Comparison of ENCODE assay signal across 26 mouse cellular contexts in the genomic region with DNA sequence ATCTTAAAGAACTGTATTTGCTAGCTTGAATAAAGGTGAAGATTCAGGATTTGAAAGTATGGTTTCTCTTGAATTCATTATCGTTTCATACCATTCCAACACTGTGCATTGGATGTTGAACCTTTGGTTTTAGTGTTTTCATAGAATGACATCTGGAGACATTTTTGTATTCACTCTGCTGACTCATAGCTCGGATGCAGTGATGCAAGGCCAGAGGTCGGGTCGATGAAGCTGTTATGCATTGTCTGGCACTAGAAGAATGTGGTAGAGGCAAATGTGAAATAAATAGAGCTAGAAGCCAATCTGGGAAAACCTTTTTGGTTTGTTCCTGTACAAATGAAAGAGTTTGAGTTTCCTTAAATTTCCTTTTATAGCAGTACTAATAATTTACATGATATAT. TPM values are rescaled to one million over a fixed set of nuclear protein-coding genes. Genes with fewer than 3 reads are reported as not detected.
DNase-seq lines count a peak whose midpoint lies in the region; ATAC-seq and TF ChIP-seq lines count a peak whose summit lies in the region.
"Had no signal": no experiment of that assay in that cellular context is flagged by ENCODE, and none has a peak within 500 bp of the region (broad histone marks: within the 10 kb centered on the region; RNA-seq: fewer than 3 reads in every experiment).

No protein-coding gene starts in this region.

- DNase-seq in embryonic facial prominence, embryonic 14.5 days (ENCODE audit: low spot score), result peak; percentile 1
- DNase-seq in embryonic facial prominence, embryonic 10.5 days (ENCODE audit: low spot score), result no peak
- DNase-seq in liver, postnatal 0 days, result peak; percentile 24
- no peak for DNase-seq in liver, embryonic 11.5 days (ENCODE audit: low spot score)
- no peak for DNase-seq in cerebellum, adult 18-20 months
- no peak for DNase-seq in forebrain, postnatal 0 days
- DNase-seq: adrenal gland, postnatal 25 days; B cell, adult 2 months; cerebellum, adult 11-12 months; cerebellum, postnatal 36 days; heart, postnatal 14 days; liver, embryonic 13.5 days; lung, postnatal 4 days; spleen, adult 18-20 months; thymus, postnatal 36 days had no signal

- no peak for TF ChIP-seq CTCF in liver, postnatal 0 days (IDR thresholded peaks at IDR 0.05; ENCODE audit: low read depth)
- no peak for TF ChIP-seq CTCF in forebrain, postnatal 0 days (IDR thresholded peaks at IDR 0.05; ENCODE audit: low read depth)

- no peak for TF ChIP-seq EP300 in liver, postnatal 0 days (IDR thresholded peaks at IDR 0.05; ENCODE audit: low read depth)

- H3K4me3 ChIP-seq in embryonic facial prominence, embryonic 14.5 days (ENCODE audit: low read depth, low read length), result no peak overlapping the region
- no peak overlapping the region for H3K4me3 ChIP-seq in embryonic facial prominence, embryonic 10.5 days
- H3K4me3 ChIP-seq in liver, postnatal 0 days (ENCODE audit: low read depth, low read length), result no peak overlapping the region
- H3K4me3 ChIP-seq in liver, embryonic 11.5 days (ENCODE audit: low read depth, low read length), result no peak overlapping the region
- H3K4me3 ChIP-seq in forebrain, postnatal 0 days (ENCODE audit: low read depth, low read length), result no peak overlapping the region
- H3K4me3 ChIP-seq: embryonic facial prominence, embryonic 13.5 days; heart, embryonic 12.5 days; hindbrain, embryonic 12.5 days; limb, embryonic 10.5 days; liver, embryonic 13.5 days; lung, embryonic 15.5 days; neural tube, embryonic 12.5 days had no signal

- H3K36me3 ChIP-seq in embryonic facial prominence, embryonic 14.5 days (ENCODE audit: control insufficient read depth, insufficient read depth, low read length), result no peaks in the 10 kb centered on the region
- peaks cover 8% of the 10 kb centered on the region; the same call in 1 of the 2 replicates for H3K36me3 ChIP-seq in embryonic facial prominence, embryonic 10.5 days (replicated peaks)
- no peaks in the 10 kb centered on the region for H3K36me3 ChIP-seq in liver, postnatal 0 days (replicated peaks; ENCODE audit: insufficient read depth, low read length)
- H3K36me3 ChIP-seq in liver, embryonic 11.5 days (ENCODE audit: control insufficient read depth, insufficient read depth, low read length), result no peaks in the 10 kb centered on the region
- H3K36me3 ChIP-seq in forebrain, postnatal 0 days (ENCODE audit: insufficient read depth), result no peaks in the 10 kb centered on the region
- H3K36me3 ChIP-seq: embryonic facial prominence, embryonic 13.5 days; heart, embryonic 12.5 days; hindbrain, embryonic 12.5 days; limb, embryonic 10.5 days; liver, embryonic 13.5 days; lung, embryonic 15.5 days; neural tube, embryonic 12.5 days had no signal

- no peak overlapping the region for H3K27ac ChIP-seq in embryonic facial prominence, embryonic 14.5 days (replicated peaks; ENCODE audit: low read depth, low read length)
- no peak overlapping the region for H3K27ac ChIP-seq in embryonic facial prominence, embryonic 10.5 days (replicated peaks)
- no peak overlapping the region; the same call in 1 of the 2 replicates for H3K27ac ChIP-seq in liver, postnatal 0 days (ENCODE audit: low read depth)
- H3K27ac ChIP-seq in liver, embryonic 11.5 days (ENCODE audit: low read depth, low read length), result no peak overlapping the region
- H3K27ac ChIP-seq in forebrain, postnatal 0 days (ENCODE audit: low read depth, low read length), result no peak overlapping the region
- H3K27ac ChIP-seq: embryonic facial prominence, embryonic 13.5 days; hindbrain, embryonic 12.5 days; limb, embryonic 10.5 days; liver, embryonic 13.5 days; lung, embryonic 15.5 days; neural tube, embryonic 12.5 days had no signal

- 49% methylated on average over 4 of the region's 4 CpGs for WGBS in embryonic facial prominence, embryonic 14.5 days
- WGBS in embryonic facial prominence, embryonic 10.5 days, result 55% methylated on average over 4 of the region's 4 CpGs
- WGBS in liver, postnatal 0 days (ENCODE audit: insufficient replicate concordance), result 49% methylated on average over 4 of the region's 4 CpGs
- 67% methylated on average over 4 of the region's 4 CpGs for WGBS in liver, embryonic 11.5 days
- WGBS in forebrain, postnatal 0 days, result 74% methylated on average over 4 of the region's 4 CpGs

- no peak for ATAC-seq in embryonic facial prominence, embryonic 14.5 days (ENCODE audit: low read depth)
- ATAC-seq in liver, postnatal 0 days, result no peak; the same call in 1 of the 2 replicates
- ATAC-seq in liver, embryonic 11.5 days (replicated peaks; ENCODE audit: low FRiP score), result no peak
- ATAC-seq in granulocyte monocyte progenitor cell, adult 5-6 weeks (replicated peaks; ENCODE audit: poor library complexity, severe bottlenecking), result peak; percentile 53; the same call in 1 of the 2 replicates
- ATAC-seq in forebrain, postnatal 0 days, result no peak
- ATAC-seq: activated CD4-positive, CD25-positive, alpha-beta regulatory T cell, adult 4 months; forebrain, embryonic 16.5 days; inflammation-experienced regulatory T-cells, adult 6 months had no signal

- H3K9me3 ChIP-seq in embryonic facial prominence, embryonic 14.5 days (ENCODE audit: control insufficient read depth, low read length), result no peaks in the 10 kb centered on the region
- peaks cover 3% of the 10 kb centered on the region; the same call in 1 of the 2 replicates for H3K9me3 ChIP-seq in embryonic facial prominence, embryonic 10.5 days
- no peaks in the 10 kb centered on the region for H3K9me3 ChIP-seq in liver, postnatal 0 days (ENCODE audit: low read length)
- H3K9me3 ChIP-seq in liver, embryonic 11.5 days (ENCODE audit: control insufficient read depth, low read length), result no peaks in the 10 kb centered on the region
- H3K9me3 ChIP-seq in forebrain, postnatal 0 days (ENCODE audit: low read length), result no peaks in the 10 kb centered on the region
- H3K9me3 ChIP-seq: embryonic facial prominence, embryonic 13.5 days; heart, embryonic 12.5 days; hindbrain, embryonic 12.5 days; limb, embryonic 10.5 days; liver, embryonic 13.5 days; lung, embryonic 15.5 days had no signal

- no peak overlapping the region for H3K4me2 ChIP-seq in embryonic facial prominence, embryonic 14.5 days (ENCODE audit: low read depth, low read length)
- H3K4me2 ChIP-seq in liver, postnatal 0 days (ENCODE audit: low read depth, low read length), result no peak overlapping the region
- no peak overlapping the region for H3K4me2 ChIP-seq in liver, embryonic 11.5 days
- no peak overlapping the region for H3K4me2 ChIP-seq in forebrain, postnatal 0 days (ENCODE audit: low read depth)
- H3K4me2 ChIP-seq: embryonic facial prominence, embryonic 13.5 days; heart, embryonic 12.5 days; hindbrain, embryonic 12.5 days; liver, embryonic 13.5 days; lung, embryonic 15.5 days; midbrain, embryonic 11.5 days; neural tube, embryonic 12.5 days had no signal

- H3K27me3 ChIP-seq in embryonic facial prominence, embryonic 14.5 days (replicated peaks; ENCODE audit: control insufficient read depth, insufficient read depth, low read length), result no peaks in the 10 kb centered on the region
- no peaks in the 10 kb centered on the region for H3K27me3 ChIP-seq in embryonic facial prominence, embryonic 10.5 days (replicated peaks; ENCODE audit: low read depth, poor library complexity, severe bottlenecking)
- no peaks in the 10 kb centered on the region for H3K27me3 ChIP-seq in liver, postnatal 0 days (ENCODE audit: insufficient read depth, low read length)
- H3K27me3 ChIP-seq in liver, embryonic 11.5 days (replicated peaks; ENCODE audit: control insufficient read depth, insufficient read depth, low read length), result no peaks in the 10 kb centered on the region
- H3K27me3 ChIP-seq in forebrain, postnatal 0 days (ENCODE audit: insufficient read depth, low read length), result no peaks in the 10 kb centered on the region
- H3K27me3 ChIP-seq: embryonic facial prominence, embryonic 13.5 days; heart, embryonic 12.5 days; hindbrain, embryonic 12.5 days; liver, embryonic 13.5 days; lung, embryonic 15.5 days; neural tube, embryonic 12.5 days had no signal

- no peak overlapping the region for H3K9ac ChIP-seq in embryonic facial prominence, embryonic 14.5 days (ENCODE audit: low read depth, low read length)
- no peak overlapping the region for H3K9ac ChIP-seq in liver, postnatal 0 days (replicated peaks)
- no peak overlapping the region for H3K9ac ChIP-seq in liver, embryonic 11.5 days (ENCODE audit: low read depth, low read length)
- no peak overlapping the region for H3K9ac ChIP-seq in forebrain, postnatal 0 days
- H3K9ac ChIP-seq: embryonic facial prominence, embryonic 13.5 days; heart, embryonic 12.5 days; hindbrain, embryonic 12.5 days; liver, embryonic 13.5 days; lung, embryonic 15.5 days; neural tube, embryonic 12.5 days had no signal

- H3K4me1 ChIP-seq in embryonic facial prominence, embryonic 14.5 days (ENCODE audit: control insufficient read depth, insufficient read depth, low read length), result no peaks in the 10 kb centered on the region
- H3K4me1 ChIP-seq in embryonic facial prominence, embryonic 10.5 days, result no peaks in the 10 kb centered on the region
- peaks cover 4% of the 10 kb centered on the region for H3K4me1 ChIP-seq in liver, postnatal 0 days (ENCODE audit: insufficient read depth)
- H3K4me1 ChIP-seq in liver, embryonic 11.5 days (replicated peaks; ENCODE audit: control insufficient read depth, insufficient read depth, low read length), result no peaks in the 10 kb centered on the region
- H3K4me1 ChIP-seq in forebrain, postnatal 0 days (ENCODE audit: insufficient read depth), result no peaks in the 10 kb centered on the region
- H3K4me1 ChIP-seq: embryonic facial prominence, embryonic 13.5 days; heart, embryonic 12.5 days; hindbrain, embryonic 12.5 days; limb, embryonic 10.5 days; liver, embryonic 13.5 days; lung, embryonic 15.5 days; neural tube, embryonic 12.5 days had no signal

RNA-seq across cellular contexts. Expression of gene Pde3b, which starts 16.9 kb away (rescaled TPM):
- 6.7 and 7.2 TPM in 2 replicates for polyA plus RNA-seq in embryonic facial prominence, embryonic 14.5 days (2014; fragmentation: Nextera tagmentation; extraction: Ambion mirVana)
- polyA plus RNA-seq in embryonic facial prominence, embryonic 10.5 days (2016; fragmentation: Nextera tagmentation; extraction: Ambion mirVana), result 8.1 and 10.7 TPM in 2 replicates
- 5.0 and 5.4 TPM in 2 replicates for polyA plus RNA-seq in liver, postnatal 0 days (2015; fragmentation: Nextera tagmentation; extraction: Ambion mirVana)
- polyA plus RNA-seq in liver, embryonic 11.5 days (2014; fragmentation: Nextera tagmentation; extraction: Ambion mirVana), result 6.2 and 7.4 TPM in 2 replicates
- total RNA-seq in granulocyte monocyte progenitor cell, adult 5-6 weeks (2014; fragmentation: Nextera tagmentation), result 3.7 and 8.1 TPM in 2 replicates
- total RNA-seq in granulocyte monocyte progenitor cell, adult 5-6 weeks (2017), result 14.3 and 15.0 TPM in 2 replicates
- 13.5 and 14.5 TPM in 2 replicates for total RNA-seq in forebrain, postnatal 0 days (2014; rRNA removed)
- 2.0 and 2.3 TPM in 2 replicates for polyA plus RNA-seq in forebrain, postnatal 0 days (2015; fragmentation: Nextera tagmentation; extraction: Ambion mirVana)

Comparison
In these comparisons a context has a peak if more than half of its experiments do, and no peak if none do; other contexts are left out.
1. DNase-seq: peak in embryonic facial prominence, embryonic 14.5 days (single experiment) and liver, postnatal 0 days (single experiment); none in embryonic facial prominence, embryonic 10.5 days (single experiment), liver, embryonic 11.5 days (single experiment), cerebellum, adult 18-20 months (0 of 2) and forebrain, postnatal 0 days (single experiment).